Comparison of ENCODE assay signal across 8 mouse cellular contexts in the genomic region with DNA sequence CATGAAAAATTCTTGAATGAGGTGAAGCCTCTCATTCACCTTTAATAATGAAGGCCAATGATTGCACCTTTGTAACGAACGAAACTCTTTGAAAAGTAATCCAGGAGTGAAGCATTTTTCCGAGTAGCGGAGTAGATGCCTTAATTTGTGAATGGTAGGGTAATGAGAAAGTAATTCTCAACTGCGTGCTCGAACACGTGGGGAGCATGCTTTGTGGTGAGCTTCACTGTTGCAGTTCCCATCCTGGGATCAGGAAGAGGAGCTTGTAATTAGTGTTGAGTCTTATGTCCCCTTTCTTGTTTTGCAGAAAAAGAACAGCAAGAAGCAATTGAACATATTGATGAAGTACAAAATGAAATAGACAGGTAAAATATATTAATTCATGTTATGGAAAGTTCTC. TPM values are rescaled to one million over a fixed set of nuclear protein-coding genes. Genes with fewer than 3 reads are reported as not detected.
DNase-seq lines count a peak whose midpoint lies in the region; ATAC-seq and TF ChIP-seq lines count a peak whose summit lies in the region.

No protein-coding gene starts in this region.

- H3K79me2 ChIP-seq in MEL (ENCODE audit: control insufficient read depth, insufficient read depth, low read length, poor library complexity) = peaks cover 58% of the 10 kb centered on the region

- H3K27me3 ChIP-seq in heart, embryonic 15.5 days = no peaks in the 10 kb centered on the region
- no peaks in the 10 kb centered on the region for H3K27me3 ChIP-seq in MEL (ENCODE audit: control insufficient read depth in 1 of 2, insufficient read depth in 2 of 2, low read length in 2 of 2)
- H3K27me3 ChIP-seq in hindbrain, embryonic 13.5 days = no peaks in the 10 kb centered on the region
- no peaks in the 10 kb centered on the region for H3K27me3 ChIP-seq in midbrain, embryonic 11.5 days (ENCODE audit: control insufficient read depth, insufficient read depth, low read length)

- TF ChIP-seq RAD21 in MEL (IDR thresholded peaks at IDR 0.05; ENCODE audit: low read depth, low read length) = no peak

- no peak for DNase-seq in heart, adult 8-10 months (ENCODE audit: low spot score)
- peak; percentile 52 for DNase-seq in MEL (ENCODE audit: low read depth, low spot score)
- no peak for DNase-seq in midbrain, embryonic 11.5 days (ENCODE audit: low spot score, missing footprints)
- no peak for DNase-seq in layer of hippocampus, adult 9-11 months
- no peak for DNase-seq in right cerebral cortex, postnatal 14 days
- DNase-seq in embryo, embryonic 9.5 days (ENCODE audit: extremely low spot score) = no peak

- no peak overlapping the region for H3K27ac ChIP-seq in heart, embryonic 15.5 days
- peak overlapping the region; percentile 17 for H3K27ac ChIP-seq in MEL (ENCODE audit: control insufficient read depth, low read depth, low read length)
- no peak overlapping the region for H3K27ac ChIP-seq in hindbrain, embryonic 13.5 days
- H3K27ac ChIP-seq in midbrain, embryonic 11.5 days (ENCODE audit: low read depth, low read length) = no peak overlapping the region

- no peak for TF ChIP-seq CTCF in MEL (IDR thresholded peaks at IDR 0.05 in 2 of 3, conservative IDR thresholded peaks at IDR 0.05 in 1 of 3; ENCODE audit: control insufficient read depth in 1 of 3, insufficient read depth in 1 of 3, low read depth in 2 of 3, low read length in 3 of 3, poor library complexity in 1 of 3, severe bottlenecking in 1 of 3)

- peak overlapping the region; percentile 95 for H3K9ac ChIP-seq in heart, embryonic 15.5 days
- peak overlapping the region; percentile 100 for H3K9ac ChIP-seq in MEL (ENCODE audit: control insufficient read depth, low read depth, low read length, poor library complexity, severe bottlenecking)
- H3K9ac ChIP-seq in hindbrain, embryonic 13.5 days = peak overlapping the region; percentile 99
- H3K9ac ChIP-seq in midbrain, embryonic 11.5 days (ENCODE audit: low read length) = peak overlapping the region; percentile 100

- peak overlapping the region; percentile 100 for H3K4me3 ChIP-seq in heart, embryonic 15.5 days
- H3K4me3 ChIP-seq in MEL (ENCODE audit: control insufficient read depth in 1 of 2, insufficient read depth in 1 of 2, low read depth in 2 of 2, low read length in 2 of 2) = peak overlapping the region; percentile 98
- H3K4me3 ChIP-seq in hindbrain, embryonic 13.5 days = peak overlapping the region; percentile 99
- peak overlapping the region; percentile 100 for H3K4me3 ChIP-seq in midbrain, embryonic 11.5 days (ENCODE audit: low read depth, low read length)

- no peak for ATAC-seq in heart, embryonic 15.5 days (replicated peaks; ENCODE audit: insufficient number of reproducible peaks, insufficient read depth, low FRiP score, low read depth)
- no peak for ATAC-seq in hindbrain, embryonic 13.5 days (ENCODE audit: low FRiP score)
- no peak for ATAC-seq in midbrain, embryonic 11.5 days (ENCODE audit: low FRiP score)

- no peak for TF ChIP-seq EP300 in MEL (IDR thresholded peaks at IDR 0.05; ENCODE audit: low read depth in 1 of 2, low read length in 2 of 2)

- TF ChIP-seq POLR2A in MEL (IDR thresholded peaks at IDR 0.05; ENCODE audit: control insufficient read depth in 1 of 2, insufficient read depth in 1 of 2, low read depth in 1 of 2, low read length in 2 of 2, poor library complexity in 1 of 2) = 0 out of 4 replicates have a peak, but pooled peaks of 1 of the 2 experiments have one; percentile 11

- peaks cover 36% of the 10 kb centered on the region for H3K4me1 ChIP-seq in heart, embryonic 15.5 days (replicated peaks)
- peaks cover 5 to 8% of the 10 kb centered on the region in 2 experiments; a peak in 2 of 4 replicates for H3K4me1 ChIP-seq in MEL (ENCODE audit: control insufficient read depth in 1 of 2, insufficient read depth in 2 of 2, low read length in 2 of 2)
- H3K4me1 ChIP-seq in hindbrain, embryonic 13.5 days (replicated peaks) = peaks cover 29% of the 10 kb centered on the region
- H3K4me1 ChIP-seq in midbrain, embryonic 11.5 days (ENCODE audit: control insufficient read depth, insufficient read depth, low read length) = peaks cover 26% of the 10 kb centered on the region

- WGBS in heart, embryonic 15.5 days = 30% methylated on average over 7 of the region's 7 CpGs
- 30% methylated on average over 7 of the region's 7 CpGs for WGBS in hindbrain, embryonic 13.5 days
- WGBS in midbrain, embryonic 11.5 days = 42% methylated on average over 7 of the region's 7 CpGs

- no peaks in the 10 kb centered on the region for H3K9me3 ChIP-seq in heart, embryonic 15.5 days (replicated peaks)
- no peaks in the 10 kb centered on the region for H3K9me3 ChIP-seq in MEL (replicated peaks; ENCODE audit: insufficient read depth, low read length)
- no peaks in the 10 kb centered on the region for H3K9me3 ChIP-seq in hindbrain, embryonic 13.5 days
- H3K9me3 ChIP-seq in midbrain, embryonic 11.5 days (ENCODE audit: control insufficient read depth, low read length) = no peaks in the 10 kb centered on the region

- peak overlapping the region; percentile 71 for H3K4me2 ChIP-seq in heart, embryonic 15.5 days
- peak overlapping the region; percentile 77 for H3K4me2 ChIP-seq in hindbrain, embryonic 13.5 days
- peak overlapping the region; percentile 64 for H3K4me2 ChIP-seq in midbrain, embryonic 11.5 days

- H3K36me3 ChIP-seq in heart, embryonic 15.5 days = peaks cover 39% of the 10 kb centered on the region
- peaks cover 17 to 31% of the 10 kb centered on the region in 2 experiments for H3K36me3 ChIP-seq in MEL (ENCODE audit: control insufficient read depth in 1 of 2, insufficient read depth in 2 of 2, low read length in 2 of 2)
- peaks cover 35% of the 10 kb centered on the region for H3K36me3 ChIP-seq in hindbrain, embryonic 13.5 days
- H3K36me3 ChIP-seq in midbrain, embryonic 11.5 days (ENCODE audit: control insufficient read depth, insufficient read depth, low read length) = peaks cover 13% of the 10 kb centered on the region; the same call in 1 of the 2 replicates

TF ChIP-seq in MEL, 35 proteins besides CTCF, POLR2A, EP300 and RAD21 (continues in another document):
- TF ChIP-seq BHLHE40 (IDR thresholded peaks at IDR 0.05; ENCODE audit: borderline replicate concordance, low read depth, low read length) (no peak), CHD1 (IDR thresholded peaks at IDR 0.05; ENCODE audit: low read depth, low read length) (peak; percentile 20; the same call in 1 of the 2 replicates), MAFK (IDR thresholded peaks at IDR 0.05; ENCODE audit: borderline replicate concordance, low read depth, low read length) (no peak), SMC3 (IDR thresholded peaks at IDR 0.05; ENCODE audit: low read depth, low read length) (no peak), MAX (IDR thresholded peaks at IDR 0.05; ENCODE audit: low read length) (peak; percentile 94), RCOR1 (IDR thresholded peaks at IDR 0.05; ENCODE audit: low read depth, low read length) (no peak), KAT2A (conservative IDR thresholded peaks at IDR 0.05; ENCODE audit: low read depth, low read length) (no peak)

RNA-seq across cellular contexts. Expression of a gene that starts 9.5 kb away (rescaled TPM):
- 11.0 and 11.1 TPM in 2 replicates for polyA plus RNA-seq in heart, embryonic 15.5 days (2015; fragmentation: Nextera tagmentation; extraction: Ambion mirVana)
- total RNA-seq in heart, adult 8-10 months (2022) = 10 to 100 TPM in 2 of 4 experiments, 1 to 10 TPM in 2; 9.0 to 11.2 (median 10.1) TPM
- total RNA-seq in MEL (2012; rRNA removed) = 2.0 and 2.9 TPM in 2 replicates
- polyA plus RNA-seq in MEL (2012; ENCODE audit: insufficient read depth in 1 of 2, insufficient read length in 2 of 2, low read depth in 1 of 2, low replicate concordance in 2 of 2, missing spikeins in 1 of 2) = 1 to 10 TPM in 1 of 2 experiments, not detected in 1; 5.8 TPM
- polyA plus RNA-seq in hindbrain, embryonic 13.5 days (2015; fragmentation: Nextera tagmentation; extraction: Ambion mirVana) = 1.9 and 2.3 TPM in 2 replicates
- polyA plus RNA-seq in midbrain, embryonic 11.5 days (2014; fragmentation: Nextera tagmentation; extraction: Ambion mirVana) = 6.4 and 8.4 TPM in 2 replicates

RNA-seq across cellular contexts. Expression of a gene that starts 10.8 kb away (rescaled TPM):
- 194 and 206 TPM in 2 replicates for polyA plus RNA-seq in heart, embryonic 15.5 days (2015; fragmentation: Nextera tagmentation; extraction: Ambion mirVana)
- total RNA-seq in heart, adult 8-10 months (2022) = 100 to 1,000 TPM in 2 of 4 experiments, 10 to 100 TPM in 2; 98.3 to 109 (median 100) TPM
- total RNA-seq in MEL (2012; rRNA removed) = 580 and 633 TPM in 2 replicates
- polyA plus RNA-seq in MEL (2012; ENCODE audit: insufficient read depth in 1 of 2, insufficient read length in 2 of 2, low read depth in 1 of 2, low replicate concordance in 2 of 2, missing spikeins in 1 of 2) = 100 to 1,000 TPM; 250 to 973 TPM
- 400 TPM in 2 replicates for polyA plus RNA-seq in hindbrain, embryonic 13.5 days (2015; fragmentation: Nextera tagmentation; extraction: Ambion mirVana)
- 741 and 754 TPM in 2 replicates for polyA plus RNA-seq in midbrain, embryonic 11.5 days (2014; fragmentation: Nextera tagmentation; extraction: Ambion mirVana)

RNA-seq across cellular contexts. Expression of a gene that starts 19.3 kb away (rescaled TPM):
- polyA plus RNA-seq in heart, embryonic 15.5 days (2015; fragmentation: Nextera tagmentation; extraction: Ambion mirVana) = 18.7 and 25.0 TPM in 2 replicates
- total RNA-seq in heart, adult 8-10 months (2022) = 1 to 10 TPM; 6.5 to 9.2 (median 7.8) TPM
- 49.3 and 53.1 TPM in 2 replicates for total RNA-seq in MEL (2012; rRNA removed)
- 10 to 100 TPM in 1 of 2 experiments, not detected in 1; 78.3 TPM for polyA plus RNA-seq in MEL (2012; ENCODE audit: insufficient read depth in 1 of 2, insufficient read length in 2 of 2, low read depth in 1 of 2, low replicate concordance in 2 of 2, missing spikeins in 1 of 2)
- 64.2 and 67.0 TPM in 2 replicates for polyA plus RNA-seq in hindbrain, embryonic 13.5 days (2015; fragmentation: Nextera tagmentation; extraction: Ambion mirVana)
- polyA plus RNA-seq in midbrain, embryonic 11.5 days (2014; fragmentation: Nextera tagmentation; extraction: Ambion mirVana) = 25.5 and 25.9 TPM in 2 replicates

RNA-seq across cellular contexts. Expression of a gene that starts 25.5 kb away (rescaled TPM):
- polyA plus RNA-seq in heart, embryonic 15.5 days (2015; fragmentation: Nextera tagmentation; extraction: Ambion mirVana) = 25.8 and 31.3 TPM in 2 replicates
- total RNA-seq in heart, adult 8-10 months (2022) = 1 to 10 TPM; 2.3 to 4.1 (median 3.6) TPM
- total RNA-seq in MEL (2012; rRNA removed) = 22.6 and 25.1 TPM in 2 replicates
- 10 to 100 TPM in 1 of 2 experiments, not detected in 1; 42.1 TPM for polyA plus RNA-seq in MEL (2012; ENCODE audit: insufficient read depth in 1 of 2, insufficient read length in 2 of 2, low read depth in 1 of 2, low replicate concordance in 2 of 2, missing spikeins in 1 of 2)
- polyA plus RNA-seq in hindbrain, embryonic 13.5 days (2015; fragmentation: Nextera tagmentation; extraction: Ambion mirVana) = 24.2 TPM in 2 replicates
- 28.0 and 30.6 TPM in 2 replicates for polyA plus RNA-seq in midbrain, embryonic 11.5 days (2014; fragmentation: Nextera tagmentation; extraction: Ambion mirVana)

RNA-seq across cellular contexts. Expression of a gene that starts 56.4 kb away (rescaled TPM):
- 5.0 and 6.8 TPM in 2 replicates for polyA plus RNA-seq in heart, embryonic 15.5 days (2015; fragmentation: Nextera tagmentation; extraction: Ambion mirVana)
- 10 to 100 TPM; 24.9 to 27.6 (median 25.8) TPM for total RNA-seq in heart, adult 8-10 months (2022)
- total RNA-seq in MEL (2012; rRNA removed) = 3.9 and 4.3 TPM in 2 replicates
- 10 to 100 TPM in 1 of 2 experiments, not detected in 1; 14.0 TPM for polyA plus RNA-seq in MEL (2012; ENCODE audit: insufficient read depth in 1 of 2, insufficient read length in 2 of 2, low read depth in 1 of 2, low replicate concordance in 2 of 2, missing spikeins in 1 of 2)
- polyA plus RNA-seq in hindbrain, embryonic 13.5 days (2015; fragmentation: Nextera tagmentation; extraction: Ambion mirVana) = 14.1 and 15.2 TPM in 2 replicates
- 5.1 and 6.0 TPM in 2 replicates for polyA plus RNA-seq in midbrain, embryonic 11.5 days (2014; fragmentation: Nextera tagmentation; extraction: Ambion mirVana)
